Mouse (Mus musculus) A20 (cell line): ENCODE measurements at regions not wholly inside any gene's neighbourhood (a gene's known extent, or its start where the extent isn't known, plus 50 kb on each side); places are given as distances from the start of the nearest gene placed in this dataset.

Experiments
- DNase-seq: peaks from one replicate; pipeline ENCODE4 v3.0.0-alpha.2; 2011; ENCODE audit warnings: low read depth, low spot score

DNA sequence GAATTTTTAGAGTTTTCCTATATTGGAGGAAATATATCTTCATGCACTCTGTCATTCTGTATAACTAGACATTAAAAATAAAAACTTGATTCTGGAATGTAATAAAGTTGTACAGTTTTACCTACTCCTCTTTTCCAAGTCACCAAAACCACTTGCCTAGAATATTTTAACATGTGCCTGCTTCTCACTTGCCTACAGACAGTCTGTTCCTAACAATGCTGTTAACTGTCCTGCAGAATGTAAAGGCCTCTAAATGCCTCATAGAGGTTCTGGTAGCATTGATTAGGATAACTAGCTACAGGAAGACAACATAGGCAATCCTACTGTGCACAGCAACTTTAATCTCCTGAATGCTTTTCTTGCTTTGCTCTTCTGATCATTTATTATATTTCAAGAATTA is 614.9 kb upstream of the Pcdh7 start:
- no peak for DNase-seq

DNA sequence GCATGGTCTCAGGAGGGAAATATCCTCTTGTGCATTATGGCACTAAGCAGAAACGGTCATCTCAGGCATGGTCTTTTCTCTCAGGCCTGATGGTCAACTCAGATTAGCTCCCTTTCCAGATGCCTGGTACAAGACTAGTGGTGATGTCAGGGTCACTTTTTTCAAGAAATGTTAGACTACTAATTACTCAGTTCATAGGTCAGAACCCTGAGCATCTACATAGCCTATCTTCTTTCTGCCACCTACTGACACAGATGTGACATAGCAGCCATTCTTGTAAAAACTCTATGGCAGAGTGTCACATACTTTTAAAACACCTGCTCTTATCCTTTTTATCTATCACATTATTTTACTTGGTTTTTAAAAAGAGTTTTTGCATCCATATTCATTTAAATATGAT is 589.3 kb upstream of the Pcdh7 start:
- peak; percentile 42 for DNase-seq
